Mouse (Mus musculus): ENCODE measurements around the gene Gm20075.
"Not testable (repeated sequence)": the region's sequence is repeated elsewhere in the genome, so short reads cannot be mapped to it uniquely, and the experiment has no call there.

Gene Gm20075

GRCm38 (mm10) chr13:96081276-96081675 lies at the start of gene Gm20075:
Gene Gm20075, minus strand, starts transcription at chr13:96081376.
- not testable (repeated sequence) for DNase-seq

- DNase-seq, result no peak
Measured at GRCm38 (mm10) chr13:96129081-96129480, 47.9 kb upstream of the Gm20075 start.

GRCm38 (mm10) chr13:96126669-96127068 lies 45.5 kb upstream of the Gm20075 start:
- DNase-seq, result no peak

- DNase-seq, result peak; percentile 8
Measured at GRCm38 (mm10) chr13:96125011-96125410, 43.8 kb upstream of the Gm20075 start.

GRCm38 (mm10) chr13:96112711-96113110 lies 31.5 kb upstream of the Gm20075 start:
- no peak for DNase-seq

- no peak for DNase-seq
Measured at GRCm38 (mm10) chr13:96110767-96111166, 29.6 kb upstream of the Gm20075 start.

- DNase-seq, result no peak
Measured at GRCm38 (mm10) chr13:96106367-96106766, 25.2 kb upstream of the Gm20075 start.

GRCm38 (mm10) chr13:96090929-96091328 lies 9.8 kb upstream of the Gm20075 start:
- no peak for DNase-seq

- no peak for DNase-seq
Measured at GRCm38 (mm10) chr13:96085581-96086302, 4.6 kb upstream of the Gm20075 start.

- DNase-seq, result not testable (repeated sequence)
Measured at GRCm38 (mm10) chr13:96081754-96082153, 578 bp upstream of the Gm20075 start, which contains the start of gene Gm17190. Gene Gm17190, plus strand, starts transcription at chr13:96082054.

GRCm38 (mm10) chr13:96073555-96073954 lies 7.6 kb downstream of the Gm20075 start:
- no peak for DNase-seq

- no peak for DNase-seq
Measured at GRCm38 (mm10) chr13:96052755-96053154, 28.4 kb downstream of the Gm20075 start.

- DNase-seq, result no peak
Measured at GRCm38 (mm10) chr13:96045396-96045795, 35.8 kb downstream of the Gm20075 start.

- DNase-seq, result no peak
Measured at GRCm38 (mm10) chr13:96040275-96041042, 40.7 kb downstream of the Gm20075 start.

GRCm38 (mm10) chr13:96039536-96039935 lies 41.6 kb downstream of the Gm20075 start:
- DNase-seq, result no peak

- DNase-seq, result peak; percentile 57
Measured at GRCm38 (mm10) chr13:96030368-96031223, 50.6 kb downstream of the Gm20075 start.
